Comparison of ENCODE assay signal across 9 mouse cellular contexts in genomic region chr16:57393161-57393560, GRCm38 (mm10). TPM values are rescaled to one million over a fixed set of nuclear protein-coding genes. Genes with fewer than 3 reads are reported as not detected.
DNase-seq lines count a peak whose midpoint lies in the region; TF ChIP-seq lines count a peak whose summit lies in the region.
"Had no signal": no experiment of that assay in that cellular context is flagged by ENCODE, and none has a peak within 500 bp of the region (broad histone marks: within the 10 kb centered on the region; RNA-seq: fewer than 3 reads in every experiment).

No protein-coding gene starts in this region.

- peak overlapping the region; percentile 28 for H3K4me3 ChIP-seq in layer of hippocampus, adult 2 months
- H3K4me3 ChIP-seq in kidney, adult 2 months (ENCODE audit: insufficient read depth, low read depth, low read length): peak overlapping the region; percentile 34; the same call in 1 of the 2 replicates
- H3K4me3 ChIP-seq: neural tube, embryonic 12.5 days had no signal

- no peak for TF ChIP-seq CTCF in layer of hippocampus, adult 2 months (conservative IDR thresholded peaks at IDR 0.05)
- no peak for TF ChIP-seq CTCF in kidney, adult 2 months (conservative IDR thresholded peaks at IDR 0.05; ENCODE audit: insufficient read depth, insufficient read length, low read depth, low read length)

- DNase-seq in layer of hippocampus, adult 2 months (ENCODE audit: low spot score in 2 of 2): no peak
- no peak for DNase-seq in layer of hippocampus, adult 8-10 months (ENCODE audit: low spot score in 2 of 2)
- DNase-seq in heart, adult 11 months: peak; percentile 97
- peak; percentile 55 for DNase-seq in kidney, adult 2 months
- DNase-seq in lung, postnatal 25 days (ENCODE audit: low spot score): peak; percentile 24
- no peak for DNase-seq in cerebellum, adult 18-20 months
- no peak for DNase-seq in adrenal gland, adult 2 months
- DNase-seq in cerebellum, adult 9-10 months: no peak

- H3K27ac ChIP-seq in layer of hippocampus, adult 2 months: peak overlapping the region; percentile 4; the same call in 1 of the 2 replicates
- H3K27ac ChIP-seq in kidney, adult 2 months (ENCODE audit: insufficient read depth, low read depth, low read length): peak overlapping the region; percentile 39; the same call in 1 of the 2 replicates
- H3K27ac ChIP-seq: neural tube, embryonic 12.5 days had no signal

- no peaks in the 10 kb centered on the region for H3K36me3 ChIP-seq in kidney, adult 2 months (ENCODE audit: control insufficient read depth, insufficient read depth, low read length)
- H3K36me3 ChIP-seq: neural tube, embryonic 12.5 days had no signal

- WGBS in kidney, adult 2 months: 19% methylated on average over 11 of the region's 11 CpGs

- TF ChIP-seq POLR2A in kidney, adult 2 months (IDR thresholded peaks at IDR 0.05; ENCODE audit: low read depth, low read length): no peak

- H3K27me3 ChIP-seq in kidney, adult 2 months (replicated peaks; ENCODE audit: control insufficient read depth, insufficient read depth, low read length): no peaks in the 10 kb centered on the region
- H3K27me3 ChIP-seq: neural tube, embryonic 12.5 days had no signal

- peaks cover 8% of the 10 kb centered on the region; the same call in 1 of the 2 replicates for H3K4me1 ChIP-seq in kidney, adult 2 months (ENCODE audit: control insufficient read depth, insufficient read depth, low read length)
- H3K4me1 ChIP-seq: neural tube, embryonic 12.5 days had no signal

RNA-seq across cellular contexts. Expression of gene Filip1l, which starts 40.3 kb away (rescaled TPM):
- total RNA-seq in layer of hippocampus, adult 2 months (2021): 1 to 10 TPM; 3.2 to 4.0 TPM
- total RNA-seq in layer of hippocampus, adult 8-10 months (2022): 1 to 10 TPM; 4.2 to 5.0 (median 4.7) TPM
- polyA plus RNA-seq in kidney, adult 2 months (2012; rRNA removed): 4.9 and 6.9 TPM in 2 replicates
- total RNA-seq in adrenal gland, adult 2 months (2021): 10 to 100 TPM; 23.0 to 23.1 TPM
- polyA plus RNA-seq in adrenal gland, adult 2 months (2012; rRNA removed): 0.90 and 0.99 TPM in 2 replicates

Comparison
In these comparisons a context has a peak if more than half of its experiments do, and no peak if none do; other contexts are left out.
1. DNase-seq: peak in heart, adult 11 months (single experiment), kidney, adult 2 months (single experiment) and lung, postnatal 25 days (single experiment); none in layer of hippocampus, adult 2 months (0 of 2), layer of hippocampus, adult 8-10 months (0 of 2), cerebellum, adult 18-20 months (0 of 2), adrenal gland, adult 2 months (single experiment) and cerebellum, adult 9-10 months (single experiment).